Mouse (Mus musculus): Measurements from ENCODE around the gene Cd4. TPM values are rescaled to one million over a fixed set of nuclear protein-coding genes. Genes with fewer than 3 reads are reported as not detected.

The Cd4 gene
- total and polyA plus RNA-seq, 3 experiments, result 0.26 to 1.6 (median 0.34) TPM

- no peak for TF ChIP-seq SMC3 (IDR thresholded peaks at IDR 0.05; ENCODE audit: low read depth, low read length)
- peaks cover 10% of the 10 kb centered on the region for H3K79me2 ChIP-seq (replicated peaks; ENCODE audit: control insufficient read depth, extremely low read depth, insufficient read depth, poor library complexity, severe bottlenecking)
- H3K9me3 ChIP-seq (replicated peaks; ENCODE audit: low read length), result no peaks in the 10 kb centered on the region
- peaks cover 76 to 86% of the 10 kb centered on the region in 2 experiments for H3K36me3 ChIP-seq (replicated peaks in 1 of 2; ENCODE audit: control insufficient read depth in 1 of 2, insufficient read depth in 1 of 2, low read length in 1 of 2)
- H3K27ac ChIP-seq (ENCODE audit: insufficient read depth, low read depth), result no peak overlapping the region
- in situ Hi-C loops (cut with MboI; ENCODE audit: low pct_ligation_motif_present, low pct_unique_long_range_greater_than_20kb, low sequenced_read_pairs), result no loop called here
- no peaks in the 10 kb centered on the region for H3K27me3 ChIP-seq (replicated peaks)
- no peak overlapping the region for H3K4me3 ChIP-seq (replicated peaks in 1 of 3; ENCODE audit: low read depth in 2 of 3, low read length in 2 of 3, poor library complexity in 1 of 3)
- DNase-seq (ENCODE audit: extremely low read depth), result no peak
- H3K4me1 ChIP-seq (ENCODE audit: control insufficient read depth in 1 of 2, insufficient read depth in 2 of 2), result peaks cover 5 to 8% of the 10 kb centered on the region in 2 experiments
- H3K4me2 ChIP-seq (ENCODE audit: insufficient read depth, low read depth, poor library complexity, severe bottlenecking), result no peak overlapping the region
- H3K9ac ChIP-seq (ENCODE audit: insufficient read depth, low read depth), result no peak overlapping the region
- dilution Hi-C loops (cut with MboI; ENCODE audit: extremely low pct_ligation_motif_present, extremely low pct_unique_long_range_greater_than_20kb, low sequenced_read_pairs), result no loop called here
These were observed 70.0 kb downstream of the Cd4 start for GRCm38 (mm10) chr6:124817971-124818370.

- H3K27me3 ChIP-seq (replicated peaks), result no peaks in the 10 kb centered on the region
- no peak overlapping the region for H3K4me2 ChIP-seq (ENCODE audit: insufficient read depth, low read depth, poor library complexity, severe bottlenecking)
- no peak overlapping the region for H3K4me3 ChIP-seq (replicated peaks in 1 of 3; ENCODE audit: low read depth in 2 of 3, low read length in 2 of 3, poor library complexity in 1 of 3)
- no peaks in the 10 kb centered on the region for H3K9me3 ChIP-seq (replicated peaks; ENCODE audit: low read length)
- in situ Hi-C loops (cut with MboI; ENCODE audit: low pct_ligation_motif_present, low pct_unique_long_range_greater_than_20kb, low sequenced_read_pairs) (no loop called here), dilution Hi-C loops (cut with MboI; ENCODE audit: extremely low pct_ligation_motif_present, extremely low pct_unique_long_range_greater_than_20kb, low sequenced_read_pairs) (no loop called here)
- H3K4me1 ChIP-seq (ENCODE audit: control insufficient read depth in 1 of 2, insufficient read depth in 2 of 2), result peaks cover 5 to 10% of the 10 kb centered on the region in 2 experiments
- peaks cover 14% of the 10 kb centered on the region for H3K79me2 ChIP-seq (replicated peaks; ENCODE audit: control insufficient read depth, extremely low read depth, insufficient read depth, poor library complexity, severe bottlenecking)
- DNase-seq (ENCODE audit: extremely low read depth), result no peak
- TF ChIP-seq MEF2A (IDR thresholded peaks at IDR 0.05; ENCODE audit: borderline replicate concordance, low read depth, low read length), result no peak
- no peak for TF ChIP-seq POLR2AphosphoS2 (IDR thresholded peaks at IDR 0.05; ENCODE audit: low read depth, low read length)
- no peak for TF ChIP-seq USF1 (IDR thresholded peaks at IDR 0.05; ENCODE audit: low read depth, low read length)
- TF ChIP-seq POLR2A (IDR thresholded peaks at IDR 0.05; ENCODE audit: low read depth, low read length), result no peak
- TF ChIP-seq MXI1 (IDR thresholded peaks at IDR 0.05; ENCODE audit: low read depth, low read length), result no peak
- no peak for TF ChIP-seq MAZ (IDR thresholded peaks at IDR 0.05; ENCODE audit: low read depth, low read length)
- TF ChIP-seq TCF12 (IDR thresholded peaks at IDR 0.05; ENCODE audit: low read depth, low read length), result no peak
- no peak for TF ChIP-seq CHD1 (IDR thresholded peaks at IDR 0.05; ENCODE audit: low read depth, low read length)
- no peak for TF ChIP-seq ZKSCAN1 (IDR thresholded peaks at IDR 0.05; ENCODE audit: borderline replicate concordance, low read depth, low read length)
- TF ChIP-seq MAX (IDR thresholded peaks at IDR 0.05; ENCODE audit: low read length), result no peak
- no peak for TF ChIP-seq JUND (conservative IDR thresholded peaks at IDR 0.05; ENCODE audit: low read depth, low read length)
- no peak for TF ChIP-seq GABPA (IDR thresholded peaks at IDR 0.05; ENCODE audit: insufficient replicate concordance, low read depth, low read length)
- no peak for TF ChIP-seq E2F4 (IDR thresholded peaks at IDR 0.05; ENCODE audit: insufficient replicate concordance, low read depth, low read length)
- TF ChIP-seq JUN (IDR thresholded peaks at IDR 0.05; ENCODE audit: insufficient read depth, low read depth, low read length), result no peak
- TF ChIP-seq ETS1 (conservative IDR thresholded peaks at IDR 0.05; ENCODE audit: low read depth, low read length), result no peak
- no peak for TF ChIP-seq ELF1 (IDR thresholded peaks at IDR 0.05; ENCODE audit: low read depth, low read length)
- H3K36me3 ChIP-seq (replicated peaks in 1 of 2; ENCODE audit: control insufficient read depth in 1 of 2, insufficient read depth in 1 of 2, low read length in 1 of 2), result peaks cover 72 to 84% of the 10 kb centered on the region in 2 experiments
- H3K9ac ChIP-seq (ENCODE audit: insufficient read depth, low read depth), result no peak overlapping the region
- H3K27ac ChIP-seq (ENCODE audit: insufficient read depth, low read depth), result no peak overlapping the region
These were observed 70.5 kb downstream of the Cd4 start for GRCm38 (mm10) chr6:124817563-124817962.
